Mouse (Mus musculus) liver, embryonic 12.5 days (tissue): ENCODE data around the gene Olfml1. TPM values are rescaled to one million over a fixed set of nuclear protein-coding genes. Genes with fewer than 3 reads are reported as not detected.

Source experiments
- ATAC-seq: fragments of 200-750 bp; cut with Nextera tagmentation; 2 replicates; pipeline ENCODE4 v1.8.0; 2017; ENCODE audit warnings: moderate number of reproducible peaks, mild to moderate bottlenecking, moderate library complexity
- H3K27ac ChIP-seq: fragments of 300-500 bp; sonication (generic); 2 replicates; pipeline ENCODE4 v1.5.1; 2016; ENCODE audit warnings: mild to moderate bottlenecking
- H3K27me3 ChIP-seq: fragments of 300-500 bp; sonication (generic); replicated peaks from 2 replicates; pipeline ENCODE4 v1.6.1; 2016; ENCODE audit warnings: mild to moderate bottlenecking, moderate library complexity
- H3K36me3 ChIP-seq: fragments of 300-500 bp; sonication (generic); 2 replicates; pipeline ENCODE4 v1.6.1; 2016; ENCODE audit warnings: mild to moderate bottlenecking, moderate library complexity
- H3K4me1 ChIP-seq: fragments of 300-500 bp; sonication (generic); 2 replicates; pipeline ENCODE4 v1.6.1; 2016
- H3K4me2 ChIP-seq: fragments of 300-500 bp; sonication (generic); 2 replicates; pipeline ENCODE4 v1.6.1; 2016; ENCODE audit warnings: mild to moderate bottlenecking, moderate library complexity
- H3K4me3 ChIP-seq: fragments of 300-500 bp; sonication (generic); 2 replicates; pipeline ENCODE4 v1.5.1; 2016; ENCODE audit warnings: mild to moderate bottlenecking, moderate library complexity
- H3K9ac ChIP-seq: fragments of 300-500 bp; sonication (generic); 2 replicates; pipeline ENCODE4 v1.6.1; 2016; ENCODE audit warnings: mild to moderate bottlenecking, moderate library complexity
- H3K9me3 ChIP-seq: fragments of 300-500 bp; sonication (generic); replicated peaks from 2 replicates; pipeline ENCODE4 v1.6.1; 2016; ENCODE audit warnings: mild to moderate bottlenecking, moderate library complexity
- WGBS: fragments of 180-500 bp; shearing (Covaris S2); methylation state at CpG from one replicate; pipeline ENCODE4 v1.1.7; 2016; ENCODE audit not compliant: insufficient replicate concordance; 5-methylcytosine and 5-hydroxymethylcytosine counted together
- polyA plus RNA-seq: library from polyadenylated mRNA; unstranded; fragments of >200 nt; fragmentation: Nextera tagmentation; extraction: Ambion mirVana; gene quantifications from 2 replicates; pipeline ENCODE4 v1.2.1, GENCODE M21; 2016

The Olfml1 gene
- polyA plus RNA-seq, 1 experiment from 2014 or later: 2.8 TPM

- Histone ChIP-seq H3K4me2 (peak overlapping the region; percentile 86), H3K27me3 (no peaks in the 10 kb centered on the region; the same call in 1 of the 2 replicates), H3K9me3 (no peaks in the 10 kb centered on the region), H3K27ac (no peak overlapping the region), H3K9ac (peak overlapping the region; percentile 56; the same call in 1 of the 2 replicates), H3K4me3 (peak overlapping the region; percentile 59), H3K4me1 (peaks cover 16% of the 10 kb centered on the region), H3K36me3 (no peaks in the 10 kb centered on the region)
- 18% methylated on average over 13 of the region's 13 CpGs for WGBS
- no peak for ATAC-seq
Measured at GRCm38 (mm10) chr7:107595426-107595825, 28.2 kb downstream of the Olfml1 start.

DNA sequence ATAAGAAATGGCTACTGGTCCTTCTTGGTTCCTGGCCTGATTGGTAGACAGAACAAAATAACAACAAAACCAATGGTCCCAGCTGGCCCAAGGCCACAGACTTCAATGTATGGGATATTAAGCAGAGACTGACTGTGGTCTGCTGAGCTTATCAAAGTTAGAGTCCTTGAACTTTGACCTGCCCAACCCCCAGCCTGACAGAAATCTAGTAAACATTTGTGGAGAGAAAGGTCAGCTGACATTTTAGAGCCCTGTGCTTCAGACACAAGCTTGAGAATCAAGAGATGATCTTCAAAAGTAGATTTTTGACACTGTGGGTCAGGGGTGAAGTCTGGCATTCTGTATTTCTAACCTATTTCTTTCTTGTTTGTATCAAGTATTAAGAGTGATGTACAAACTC, 29.5 kb downstream of the Olfml1 start:
- Histone ChIP-seq H3K4me3 (no peak overlapping the region), H3K4me2 (peak overlapping the region; percentile 15), H3K27ac (no peak overlapping the region), H3K9ac (no peak overlapping the region), H3K9me3 (no peaks in the 10 kb centered on the region), H3K4me1 (peaks cover 16% of the 10 kb centered on the region), H3K27me3 (no peaks in the 10 kb centered on the region; the same call in 1 of the 2 replicates), H3K36me3 (no peaks in the 10 kb centered on the region)
- ATAC-seq: no peak

DNA sequence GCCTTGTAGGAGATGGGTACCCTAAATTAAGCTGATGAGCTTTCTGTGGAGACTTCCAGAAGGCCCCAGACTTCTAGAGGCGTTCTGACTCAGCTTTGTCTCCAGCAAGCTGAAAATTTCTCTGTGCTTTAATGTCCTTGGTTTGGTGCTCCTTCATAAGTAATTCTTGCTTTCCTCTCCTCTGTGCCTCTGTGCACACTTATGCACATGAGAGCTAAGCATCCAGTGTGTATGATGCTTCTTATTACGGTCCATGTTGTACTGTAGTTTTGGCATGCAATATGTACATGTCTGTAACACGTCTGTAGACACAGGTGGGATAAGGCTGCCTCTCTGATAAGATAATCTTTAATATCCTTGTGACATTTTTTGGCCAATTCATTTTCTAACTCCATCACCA, 30.7 kb downstream of the Olfml1 start:
- peaks cover 16% of the 10 kb centered on the region for H3K4me1 ChIP-seq
- no peaks in the 10 kb centered on the region for H3K9me3 ChIP-seq
- H3K27ac ChIP-seq: no peak overlapping the region
- H3K4me3 ChIP-seq: no peak overlapping the region
- no peaks in the 10 kb centered on the region; the same call in 1 of the 2 replicates for H3K27me3 ChIP-seq
- WGBS: 59% methylated on average over 3 of the region's 3 CpGs
- ATAC-seq: no peak
- no peak overlapping the region for H3K4me2 ChIP-seq
- no peaks in the 10 kb centered on the region for H3K36me3 ChIP-seq
- H3K9ac ChIP-seq: no peak overlapping the region

- 35% methylated on average over 5 of the region's 5 CpGs for WGBS
Measured at GRCm38 (mm10) chr7:107600651-107601050, 33.4 kb downstream of the Olfml1 start.

GRCm38 (mm10) chr7:107602505-107602904, 35.3 kb downstream of the Olfml1 start:
- ATAC-seq: no peak
- Histone ChIP-seq H3K9ac (no peak overlapping the region), H3K27me3 (no peaks in the 10 kb centered on the region), H3K27ac (no peak overlapping the region), H3K4me1 (no peaks in the 10 kb centered on the region), H3K36me3 (no peaks in the 10 kb centered on the region), H3K9me3 (no peaks in the 10 kb centered on the region), H3K4me3 (no peak overlapping the region), H3K4me2 (no peak overlapping the region)
- 70% methylated on average over 4 of the region's 4 CpGs for WGBS

More at GRCm38 (mm10) chr7:107600651-107601050, 33.4 kb downstream of the Olfml1 start:
- no peak overlapping the region for H3K4me3 ChIP-seq
- no peaks in the 10 kb centered on the region for H3K36me3 ChIP-seq
- no peak for ATAC-seq
- no peaks in the 10 kb centered on the region; the same call in 1 of the 2 replicates for H3K27me3 ChIP-seq
- H3K4me2 ChIP-seq: no peak overlapping the region
- H3K4me1 ChIP-seq: no peaks in the 10 kb centered on the region
- H3K27ac ChIP-seq: no peak overlapping the region
- no peak overlapping the region for H3K9ac ChIP-seq
- H3K9me3 ChIP-seq: no peaks in the 10 kb centered on the region

- 76% methylated on average over 6 of the region's 6 CpGs for WGBS
Measured at GRCm38 (mm10) chr7:107602913-107603312, 35.7 kb downstream of the Olfml1 start.

GRCm38 (mm10) chr7:107607766-107608165, 40.5 kb downstream of the Olfml1 start:
- no peaks in the 10 kb centered on the region for H3K27me3 ChIP-seq
- no peak overlapping the region for H3K4me2 ChIP-seq
- no peak for ATAC-seq
- H3K27ac ChIP-seq: no peak overlapping the region
- H3K4me3 ChIP-seq: no peak overlapping the region
- WGBS: 61% methylated on average over 1 of the region's 1 CpGs
- H3K4me1 ChIP-seq: no peaks in the 10 kb centered on the region
- H3K36me3 ChIP-seq: no peaks in the 10 kb centered on the region
- no peak overlapping the region for H3K9ac ChIP-seq
- H3K9me3 ChIP-seq: no peaks in the 10 kb centered on the region

More at GRCm38 (mm10) chr7:107602913-107603312, 35.7 kb downstream of the Olfml1 start:
- Histone ChIP-seq H3K27ac (no peak overlapping the region), H3K36me3 (no peaks in the 10 kb centered on the region), H3K9ac (no peak overlapping the region), H3K4me3 (no peak overlapping the region), H3K4me2 (no peak overlapping the region), H3K9me3 (no peaks in the 10 kb centered on the region), H3K27me3 (no peaks in the 10 kb centered on the region), H3K4me1 (no peaks in the 10 kb centered on the region)
- ATAC-seq: no peak

DNA sequence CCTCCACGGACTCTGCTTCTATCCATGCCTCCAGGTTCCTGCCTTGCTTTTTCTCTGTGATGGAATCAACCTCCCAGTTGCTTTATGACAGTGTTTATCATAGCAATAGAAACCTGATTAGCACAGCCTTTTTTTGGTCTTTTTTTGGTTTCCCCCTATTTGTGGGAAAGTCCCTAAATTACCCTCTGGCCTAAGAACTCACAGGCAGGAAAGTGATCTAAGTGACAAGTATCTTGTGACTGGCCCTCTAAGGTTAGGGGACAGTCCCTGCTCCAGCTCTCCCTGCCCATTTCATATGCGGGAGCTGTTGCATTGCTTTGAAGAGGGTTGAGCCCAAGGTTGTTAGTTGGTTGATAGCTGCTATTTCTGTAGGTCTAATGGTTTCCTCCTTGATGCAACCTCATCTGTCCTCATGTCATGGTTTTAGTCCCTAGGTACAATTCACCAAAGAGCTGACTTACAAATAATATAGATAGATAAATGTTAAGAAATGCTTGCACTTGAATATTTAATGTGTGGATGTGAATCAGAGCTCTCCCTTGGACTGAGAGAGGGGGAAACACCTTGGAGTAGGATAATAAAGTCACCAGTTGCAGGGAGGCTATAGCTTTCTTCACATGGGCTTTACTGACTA, 42.5 kb downstream of the Olfml1 start:
- Histone ChIP-seq H3K4me1 (no peaks in the 10 kb centered on the region), H3K9ac (no peak overlapping the region), H3K36me3 (no peaks in the 10 kb centered on the region), H3K4me2 (no peak overlapping the region), H3K4me3 (no peak overlapping the region), H3K27me3 (no peaks in the 10 kb centered on the region), H3K9me3 (no peaks in the 10 kb centered on the region), H3K27ac (no peak overlapping the region)
- no peak for ATAC-seq
- WGBS: 58% methylated on average over 2 of the region's 2 CpGs

- 35% methylated on average over 5 of the region's 5 CpGs for WGBS
- H3K4me3 ChIP-seq: no peak overlapping the region
- no peaks in the 10 kb centered on the region for H3K9me3 ChIP-seq
- H3K27ac ChIP-seq: no peak overlapping the region
- no peak for ATAC-seq
- no peak overlapping the region for H3K9ac ChIP-seq
- no peaks in the 10 kb centered on the region for H3K4me1 ChIP-seq
- H3K27me3 ChIP-seq: no peaks in the 10 kb centered on the region
- no peak overlapping the region for H3K4me2 ChIP-seq
- no peaks in the 10 kb centered on the region for H3K36me3 ChIP-seq
Measured at GRCm38 (mm10) chr7:107610880-107611279, 43.6 kb downstream of the Olfml1 start.

- no peak overlapping the region for H3K4me3 ChIP-seq
- H3K4me1 ChIP-seq: 0 out of 2 replicates have a peak, but pooled peaks cover 5% of the 10 kb centered on the region
- no peak overlapping the region for H3K4me2 ChIP-seq
- no peak overlapping the region for H3K9ac ChIP-seq
- H3K27ac ChIP-seq: no peak overlapping the region
- no peaks in the 10 kb centered on the region for H3K27me3 ChIP-seq
- no peaks in the 10 kb centered on the region for H3K9me3 ChIP-seq
- ATAC-seq: no peak
- 35% methylated on average over 10 of the region's 11 CpGs for WGBS
- no peaks in the 10 kb centered on the region for H3K36me3 ChIP-seq
Measured at GRCm38 (mm10) chr7:107618028-107618992, 51.1 kb downstream of the Olfml1 start.

GRCm38 (mm10) chr7:107619225-107619624, 52.0 kb downstream of the Olfml1 start:
- no peak overlapping the region for H3K4me3 ChIP-seq
- no peaks in the 10 kb centered on the region for H3K9me3 ChIP-seq
- no peaks in the 10 kb centered on the region for H3K27me3 ChIP-seq
- 0 out of 2 replicates have a peak, but pooled peaks cover 5% of the 10 kb centered on the region for H3K4me1 ChIP-seq
- no peak overlapping the region for H3K9ac ChIP-seq
- 66% methylated on average over 4 of the region's 4 CpGs for WGBS
- no peak overlapping the region for H3K27ac ChIP-seq
- no peak overlapping the region for H3K4me2 ChIP-seq
- no peaks in the 10 kb centered on the region for H3K36me3 ChIP-seq
- ATAC-seq: no peak

DNA sequence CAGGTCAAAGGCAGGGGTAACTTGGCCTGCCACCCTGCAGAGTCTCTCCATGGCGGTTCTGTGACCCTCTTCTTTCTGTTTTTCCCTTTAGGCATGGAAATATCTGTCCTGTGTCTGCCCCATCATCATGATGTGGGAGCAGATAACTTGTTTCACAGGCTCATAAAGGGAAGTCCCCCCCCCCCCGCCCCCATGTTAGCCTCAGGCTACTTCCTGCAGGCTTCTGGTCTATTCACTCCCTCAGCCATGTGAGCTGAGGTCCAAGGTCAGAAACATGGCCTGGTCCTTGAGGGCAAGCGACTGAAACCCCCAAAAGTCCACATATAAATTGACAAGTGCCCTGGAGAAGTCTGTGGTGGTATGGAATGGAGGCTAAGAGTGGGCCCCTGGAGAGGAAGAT, 52.9 kb downstream of the Olfml1 start:
- Histone ChIP-seq H3K4me1 (0 out of 2 replicates have a peak, but pooled peaks cover 5% of the 10 kb centered on the region), H3K4me2 (no peak overlapping the region), H3K27ac (no peak overlapping the region), H3K36me3 (no peaks in the 10 kb centered on the region), H3K4me3 (no peak overlapping the region), H3K27me3 (no peaks in the 10 kb centered on the region), H3K9me3 (no peaks in the 10 kb centered on the region), H3K9ac (no peak overlapping the region)
- 34% methylated on average over 3 of the region's 3 CpGs for WGBS
- ATAC-seq: no peak
